Mouse (Mus musculus): Measurements from ENCODE around the gene Txndc8. TPM values are rescaled to one million over a fixed set of nuclear protein-coding genes. Genes with fewer than 3 reads are reported as not detected.

Txndc8 gene
- polyA plus RNA-seq, 1 experiment from 2014 or later: not detected

Other genes with a start within 250 kb of the Txndc8 start
- 0.08 TPM in 1 of 2 replicates, not detected in the other for gene D630039A03Rik, start 92.8 kb downstream of the Txndc8 start, polyA plus RNA-seq (2015; fragmentation: Nextera tagmentation; extraction: Ambion mirVana)
- gene Txn1, start 52.7 kb downstream of the Txndc8 start, polyA plus RNA-seq (2015; fragmentation: Nextera tagmentation; extraction: Ambion mirVana): 358 and 382 TPM in 2 replicates
- gene Svep1, start 197.7 kb upstream of the Txndc8 start, polyA plus RNA-seq (2015; fragmentation: Nextera tagmentation; extraction: Ambion mirVana): 0.22 and 0.33 TPM in 2 replicates

All from forebrain, embryonic 13.5 days (tissue).